Mouse (Mus musculus) layer of hippocampus, adult 9-10 months (tissue): Measurements from ENCODE around the gene Syne3.

Experiments used
- DNase-seq: peaks from one replicate; pipeline ENCODE4 v3.0.0; 2022; ENCODE audit warnings: low spot score

Syne3 gene

GRCm38 (mm10) chr12:105009370-105010212, at the start of gene Syne3:
Syne3 (minus strand) TSS chr12:105009809.
- no peak for DNase-seq

- no peak for DNase-seq
These were observed 45.7 kb upstream of the Syne3 start for GRCm38 (mm10) chr12:105055308-105055707.

- no peak for DNase-seq
These were observed 44.4 kb upstream of the Syne3 start for GRCm38 (mm10) chr12:105054041-105054440.

GRCm38 (mm10) chr12:105050898-105051297, 41.3 kb upstream of the Syne3 start:
- no peak for DNase-seq

GRCm38 (mm10) chr12:105049813-105050212, 40.2 kb upstream of the Syne3 start:
- no peak for DNase-seq

GRCm38 (mm10) chr12:105048301-105048863, 38.8 kb upstream of the Syne3 start:
- DNase-seq = no peak

GRCm38 (mm10) chr12:105044775-105045174, 35.2 kb upstream of the Syne3 start:
- no peak for DNase-seq

- DNase-seq = no peak
These were observed 33.5 kb upstream of the Syne3 start for GRCm38 (mm10) chr12:105043081-105043480.

- DNase-seq = no peak
These were observed 31.3 kb upstream of the Syne3 start for GRCm38 (mm10) chr12:105040950-105041349.

- DNase-seq = no peak
These were observed 30.1 kb upstream of the Syne3 start for GRCm38 (mm10) chr12:105039578-105040289.

- DNase-seq = no peak
These were observed 29.3 kb upstream of the Syne3 start for GRCm38 (mm10) chr12:105038918-105039317.

- no peak for DNase-seq
These were observed 28.6 kb upstream of the Syne3 start for GRCm38 (mm10) chr12:105038211-105038610.

- DNase-seq = no peak
These were observed 24.6 kb upstream of the Syne3 start for GRCm38 (mm10) chr12:105034130-105034769.

GRCm38 (mm10) chr12:105032832-105033775, 23.5 kb upstream of the Syne3 start:
- no peak for DNase-seq

- DNase-seq = peak; percentile 99
These were observed 22.7 kb upstream of the Syne3 start, which contains the start of gene Glrx5 for GRCm38 (mm10) chr12:105032147-105032831. Glrx5 (plus strand) TSS chr12:105032688.

GRCm38 (mm10) chr12:105031081-105032058, 21.8 kb upstream of the Syne3 start:
- no peak for DNase-seq

GRCm38 (mm10) chr12:105029890-105030289, 20.3 kb upstream of the Syne3 start:
- DNase-seq = no peak

- DNase-seq = no peak
These were observed 17.8 kb upstream of the Syne3 start for GRCm38 (mm10) chr12:105027323-105027991.
